Mouse (Mus musculus): ENCODE measurements around the gene Etd.
"Not testable (repeated sequence)": the region's sequence is repeated elsewhere in the genome, so short reads cannot be mapped to it uniquely, and the experiment has no call there.

Gene Etd

DNA sequence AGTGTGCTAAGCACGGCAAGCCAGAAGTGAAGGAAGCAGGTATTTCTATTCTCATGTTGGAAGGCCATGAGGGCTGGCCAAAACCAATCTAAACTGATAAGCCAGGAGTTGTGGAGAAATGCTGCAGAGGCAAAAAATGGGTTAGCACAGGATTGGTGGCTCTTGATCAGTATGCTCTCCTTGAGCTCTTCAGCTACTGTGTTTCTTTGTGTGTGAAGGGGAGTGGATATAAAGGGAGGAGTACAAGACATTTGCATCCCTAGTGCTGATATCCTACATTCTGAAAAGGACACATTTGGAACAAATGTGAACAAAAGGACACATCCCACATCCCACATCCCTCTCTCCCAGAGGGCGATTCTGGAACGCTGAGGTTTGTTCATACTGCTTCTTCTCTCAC, at the start of gene Etd:
Gene Etd, plus strand, starts transcription at position 301 of the 400 bp plus-strand sequence.
- no peak for DNase-seq

DNA sequence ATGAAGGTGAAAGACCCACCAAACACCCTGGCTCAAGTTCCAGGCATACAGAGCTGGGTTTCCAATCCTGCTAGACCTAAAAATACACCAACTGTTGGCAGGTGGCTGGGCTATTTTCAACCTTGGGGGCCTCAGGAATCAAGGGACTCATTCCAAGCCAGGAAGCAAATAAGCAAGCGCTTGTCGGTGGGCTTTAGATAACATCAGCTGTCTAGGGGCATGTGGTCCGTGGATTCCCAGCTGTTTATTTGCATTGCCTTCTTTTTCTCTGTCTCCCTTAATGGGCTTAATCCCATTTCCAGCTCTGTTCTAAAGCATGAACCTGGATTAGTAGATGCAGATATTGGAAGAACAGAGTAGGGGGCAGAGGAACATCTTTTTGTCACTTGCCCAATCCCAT, 48.4 kb upstream of the Etd start:
- DNase-seq: no peak

DNA sequence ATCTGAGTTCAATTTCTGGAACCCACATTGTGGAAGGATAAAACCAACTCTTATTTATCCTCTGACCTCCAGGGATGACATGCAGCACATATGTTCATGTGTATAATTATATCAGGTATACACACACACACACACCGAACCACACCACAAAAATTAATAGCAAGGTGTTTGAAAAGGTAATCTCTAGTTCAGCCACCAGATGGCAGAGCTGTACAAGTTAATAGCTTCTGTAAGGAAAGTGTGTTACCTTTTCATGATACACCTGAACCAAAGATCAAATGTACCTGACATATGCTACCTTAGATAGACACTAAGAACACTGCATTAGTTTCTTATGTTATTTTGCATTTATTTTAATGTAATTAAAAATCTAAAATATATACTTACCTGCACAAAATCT, 1.8 kb upstream of the Etd start:
- DNase-seq: no peak

DNA sequence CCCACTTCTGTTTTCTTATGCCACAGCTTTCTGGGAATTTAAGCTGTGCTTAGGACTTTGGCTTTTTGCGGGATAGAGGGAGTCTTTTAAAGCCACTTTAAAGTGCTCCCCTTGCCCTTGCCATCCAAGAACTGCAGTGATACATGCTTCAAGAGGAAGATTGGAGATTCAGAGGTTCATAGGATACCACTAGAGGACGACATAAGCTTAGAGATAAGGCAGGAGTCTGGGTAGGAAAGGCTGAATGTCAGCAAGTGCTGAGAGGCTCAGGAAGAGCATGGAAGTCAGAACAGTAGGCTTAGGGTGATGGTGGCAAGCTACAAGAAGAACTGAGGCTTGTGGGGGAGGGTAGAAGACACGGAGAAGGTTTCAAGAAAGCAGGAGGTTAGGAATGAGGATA, 24.9 kb downstream of the Etd start:
- no peak for DNase-seq

DNA sequence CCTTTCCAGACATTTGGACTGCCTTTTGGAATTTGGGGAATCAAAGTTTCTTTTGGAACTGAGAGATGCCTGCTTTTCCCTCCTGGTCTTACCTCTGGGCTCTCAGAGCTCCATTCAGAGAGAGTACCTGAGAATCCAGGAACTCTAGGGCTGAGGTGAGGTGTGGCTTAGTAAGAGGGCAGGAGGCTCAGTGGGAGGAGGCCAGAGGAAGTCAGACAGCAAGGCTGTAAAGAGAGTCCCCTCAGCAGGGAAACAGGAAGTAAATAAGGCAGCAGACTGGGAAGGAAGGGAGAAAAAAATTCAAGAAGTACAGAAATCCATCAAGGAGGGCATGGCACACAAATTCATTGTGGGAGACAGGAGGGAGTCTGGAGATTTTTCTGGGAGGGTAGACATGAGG, 29.5 kb downstream of the Etd start:
- not testable (repeated sequence) for DNase-seq

All from layer of hippocampus, adult 9-11 months (tissue).